Mouse (Mus musculus) fat pad, adult 2 months (tissue): ENCODE data around the gene Oas2.

Source experiments
- DNase-seq: peaks from one replicate; pipeline ENCODE4 v3.0.0-alpha.2; 2011; ENCODE audit warnings: low read depth, low spot score; ENCODE audit errors: extremely low read depth

Oas2 gene

GRCm38 (mm10) chr5:120696865-120697264, 52.8 kb downstream of the Oas2 start:
- no peak for DNase-seq

GRCm38 (mm10) chr5:120696057-120696743, 53.5 kb downstream of the Oas2 start:
- no peak for DNase-seq

GRCm38 (mm10) chr5:120694695-120695074, 55.0 kb downstream of the Oas2 start:
- DNase-seq: no peak

GRCm38 (mm10) chr5:120693931-120694694, 55.5 kb downstream of the Oas2 start:
- DNase-seq: no peak

- DNase-seq: no peak
Measured at GRCm38 (mm10) chr5:120692034-120692433, 57.6 kb downstream of the Oas2 start.

- no peak for DNase-seq
Measured at GRCm38 (mm10) chr5:120690417-120690816, 59.2 kb downstream of the Oas2 start.

GRCm38 (mm10) chr5:120688434-120688833, 61.2 kb downstream of the Oas2 start:
- no peak for DNase-seq

- no peak for DNase-seq
Measured at GRCm38 (mm10) chr5:120687897-120688296, 61.8 kb downstream of the Oas2 start.

- no peak for DNase-seq
Measured at GRCm38 (mm10) chr5:120687484-120687851, 62.2 kb downstream of the Oas2 start.

- DNase-seq: no peak
Measured at GRCm38 (mm10) chr5:120686749-120687483, 62.7 kb downstream of the Oas2 start.

GRCm38 (mm10) chr5:120685678-120686077, 64.0 kb downstream of the Oas2 start:
- DNase-seq: no peak

- no peak for DNase-seq
Measured at GRCm38 (mm10) chr5:120682982-120683771, 66.5 kb downstream of the Oas2 start.

- DNase-seq: no peak
Measured at GRCm38 (mm10) chr5:120680918-120681317, 68.7 kb downstream of the Oas2 start.
